Mouse (Mus musculus) common myeloid progenitor, adult 5-6 weeks (primary cell): ENCODE measurements around the gene A730046J19Rik. TPM values are rescaled to one million over a fixed set of nuclear protein-coding genes. Genes with fewer than 3 reads are reported as not detected.

Source experiments
- ATAC-seq: replicated peaks from 2 replicates; pipeline ENCODE4 v1.8.0; 2016; ENCODE audit warnings: low read depth, mild to moderate bottlenecking, moderate TSS enrichment, inconsistent platforms; ENCODE audit not compliant: poor library complexity, severe bottlenecking
- total RNA-seq: library from RNA; stranded (forward); fragments of 200-1000, 187-1606 nt; gene quantifications from 2 replicates; pipeline ENCODE4 v1.2.3, GENCODE M21; 2017

The A730046J19Rik gene
- 0.34 and 0.37 TPM in 2 replicates for total RNA-seq

- ATAC-seq, result peak; percentile 82
Measured at GRCm38 (mm10) chrX:144153523-144153922, at the start of gene A730046J19Rik. Gene A730046J19Rik, plus strand, starts transcription at chrX:144153695.

GRCm38 (mm10) chrX:144104619-144105416, 48.7 kb upstream of the A730046J19Rik start:
- ATAC-seq, result no peak

GRCm38 (mm10) chrX:144136281-144136680, 17.2 kb upstream of the A730046J19Rik start:
- no peak for ATAC-seq

GRCm38 (mm10) chrX:144149987-144150386, 3.5 kb upstream of the A730046J19Rik start:
- no peak for ATAC-seq

GRCm38 (mm10) chrX:144154111-144154510, 616 bp downstream of the A730046J19Rik start:
- peak; percentile 39; the same call in 1 of the 2 replicates for ATAC-seq

DNA sequence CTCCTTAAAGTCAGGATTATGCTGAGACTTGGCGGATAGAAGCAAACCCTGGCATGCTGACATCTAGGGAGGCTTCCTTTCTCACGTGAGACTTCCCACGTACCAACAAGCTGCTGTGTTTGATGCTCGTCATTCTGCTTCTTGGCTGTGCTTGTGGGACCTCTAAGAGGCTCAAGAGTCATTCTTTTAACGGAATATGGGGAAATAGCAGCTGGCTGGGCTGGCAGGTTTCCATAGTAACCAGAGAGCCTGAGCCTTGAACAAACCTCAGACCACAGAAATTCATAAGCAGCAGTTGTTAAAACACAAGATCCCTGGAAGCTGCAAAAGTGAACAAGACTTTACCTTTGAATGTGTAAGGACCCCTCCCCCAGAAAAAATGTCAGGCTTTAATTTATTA, 9.4 kb downstream of the A730046J19Rik start:
- ATAC-seq, result peak; percentile 94

Other genes starting within 250 kb of the A730046J19Rik start
- not detected in 2 replicates for gene Dcx, start 220.4 kb upstream of the A730046J19Rik start, total RNA-seq
- gene Alg13, start 164.1 kb downstream of the A730046J19Rik start, total RNA-seq, result 7.0 and 15.5 TPM in 2 replicates